In the genomic region with DNA sequence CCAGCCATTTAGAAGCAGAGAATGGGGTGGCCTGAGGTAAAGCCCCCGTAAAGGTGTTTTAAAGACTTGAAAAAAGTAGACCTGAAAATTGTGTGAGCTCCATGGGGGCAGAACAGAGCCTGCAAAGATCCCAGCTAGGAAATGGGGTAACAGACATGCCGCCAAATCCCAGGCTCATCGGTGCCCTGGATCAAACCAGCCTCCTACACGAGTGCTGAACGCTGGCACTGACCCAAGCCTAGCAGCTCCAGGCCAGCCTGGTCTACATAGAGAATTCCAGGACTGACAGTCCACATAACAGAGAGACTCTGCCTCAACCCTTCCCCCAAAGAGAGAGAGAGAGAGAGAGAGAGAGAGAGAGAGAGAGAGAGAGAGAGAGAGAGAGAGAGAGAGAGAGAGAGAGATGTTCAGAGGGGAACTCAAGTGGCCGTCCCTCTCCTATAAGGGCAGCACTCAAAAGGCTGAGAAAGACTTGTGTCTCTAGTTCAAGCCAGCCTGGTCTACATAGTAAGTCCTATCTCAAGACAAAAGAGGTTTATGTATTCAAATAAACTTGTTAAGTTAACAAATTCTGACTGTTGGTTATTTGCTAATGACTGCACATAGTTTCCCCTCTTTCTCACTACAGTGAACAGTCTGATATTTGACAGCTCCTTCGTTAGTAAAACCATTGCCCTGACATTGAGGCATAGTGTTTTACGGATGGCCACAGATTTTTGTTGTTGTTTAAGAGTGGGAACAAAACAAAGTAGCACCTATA, we compare ENCODE assay signal across 9 mouse cellular contexts. TPM values are rescaled to one million over a fixed set of nuclear protein-coding genes. Genes with fewer than 3 reads are reported as not detected.
DNase-seq lines count a peak whose midpoint lies in the region; TF ChIP-seq lines count a peak whose summit lies in the region.
"Had no signal": no experiment of that assay in that cellular context is flagged by ENCODE, and none has a peak within 500 bp of the region (broad histone marks: within the 10 kb centered on the region; RNA-seq: fewer than 3 reads in every experiment).

No protein-coding gene starts in this region.

- DNase-seq in kidney, adult 11 months, result peak; percentile 7
- DNase-seq in kidney, adult 18-20 months, result no peak
- peak; percentile 17 for DNase-seq in adipocyte (ENCODE audit: low spot score)
- DNase-seq in induced T-regulatory cell, adult 2 months (ENCODE audit: low read depth), result peak; percentile 29
- DNase-seq in gastrocnemius, postnatal 10 days, result no peak
- no peak for DNase-seq in thymus, postnatal 0 days (ENCODE audit: low spot score)
- DNase-seq in adrenal gland, postnatal 25 days, result no peak
- DNase-seq: adrenal gland, adult 2 months had no signal

- peak overlapping the region; percentile 93 for H3K4me2 ChIP-seq in myocyte (ENCODE audit: low read depth)

- peaks cover 42% of the 10 kb centered on the region for H3K79me2 ChIP-seq in myocyte (ENCODE audit: control insufficient read depth, insufficient read depth)

- peak overlapping the region; percentile 67 for H3K4me3 ChIP-seq in myocyte

- no peaks in the 10 kb centered on the region for H3K36me3 ChIP-seq in myocyte (ENCODE audit: control insufficient read depth, insufficient read depth)

- H3ac ChIP-seq in myocyte (ENCODE audit: control insufficient read depth, insufficient read length), result peak overlapping the region; percentile 92

- H3K27me3 ChIP-seq in myocyte (ENCODE audit: control insufficient read depth, insufficient read depth, insufficient read length), result no peaks in the 10 kb centered on the region

- TF ChIP-seq POLR2A in myocyte (IDR thresholded peaks at IDR 0.05; ENCODE audit: insufficient read length, low read depth), result no peak

TF ChIP-seq in myocyte, 11 proteins besides CTCF, POLR2A, EP300 and RAD21:
- TF ChIP-seq MYOG (IDR thresholded peaks at IDR 0.05; ENCODE audit: control insufficient read depth in 1 of 3, insufficient read depth in 1 of 3, insufficient read length in 2 of 3, low read depth in 2 of 3) (no peak), E2F4 (IDR thresholded peaks at IDR 0.05; ENCODE audit: insufficient read depth) (no peak), TCF12 (IDR thresholded peaks at IDR 0.05; ENCODE audit: insufficient read depth, poor library complexity, severe bottlenecking) (no peak), CEBPB (IDR thresholded peaks at IDR 0.05; ENCODE audit: insufficient read depth, poor library complexity, severe bottlenecking) (no peak), REST (IDR thresholded peaks at IDR 0.05; ENCODE audit: insufficient read depth, insufficient read length) (no peak), TCF3 (IDR thresholded peaks at IDR 0.05; ENCODE audit: insufficient read length, low read depth) (no peak), USF1 (IDR thresholded peaks at IDR 0.05; ENCODE audit: low read depth) (no peak), MYOD1 (IDR thresholded peaks at IDR 0.05; ENCODE audit: control insufficient read depth in 1 of 3, insufficient read length in 2 of 3, low read depth in 2 of 3) (no peak), SRF (IDR thresholded peaks at IDR 0.05; ENCODE audit: control insufficient read depth, insufficient read length, low read depth) (no peak), POLR2AphosphoS2 (IDR thresholded peaks at IDR 0.05; ENCODE audit: insufficient read length, low read depth) (no peak), MAX (IDR thresholded peaks at IDR 0.05; ENCODE audit: low read depth) (no peak)

RNA-seq across cellular contexts. Expression of a gene that starts 1.3 kb away (rescaled TPM):
- polyA plus RNA-seq in myocyte (2012; fragmentation: generic; extraction: Trizol), result 9.7 TPM
- total RNA-seq in gastrocnemius, postnatal 10 days (2021), result 10 to 100 TPM; 13.0 to 16.4 TPM
- polyA plus RNA-seq in thymus, postnatal 0 days (2015; fragmentation: Nextera tagmentation; extraction: Ambion mirVana), result 16.5 and 20.7 TPM in 2 replicates
- total RNA-seq in adrenal gland, postnatal 25 days (2021), result 23.7 and 27.3 TPM in 2 replicates

RNA-seq across cellular contexts. Expression of a gene that starts 5.3 kb away (rescaled TPM):
- 8.3 TPM for polyA plus RNA-seq in myocyte (2012; fragmentation: generic; extraction: Trizol)
- 10 to 100 TPM in 1 of 2 experiments, 1 to 10 TPM in 1; 9.8 to 13.8 TPM for total RNA-seq in gastrocnemius, postnatal 10 days (2021)
- 20.8 and 28.3 TPM in 2 replicates for polyA plus RNA-seq in thymus, postnatal 0 days (2015; fragmentation: Nextera tagmentation; extraction: Ambion mirVana)
- 18.3 and 22.8 TPM in 2 replicates for total RNA-seq in adrenal gland, postnatal 25 days (2021)

Comparison
In these comparisons a context has a peak if more than half of its experiments do, and no peak if none do; other contexts are left out.
1. DNase-seq: peak in kidney, adult 11 months (single experiment), adipocyte (single experiment) and induced T-regulatory cell, adult 2 months (single experiment); none in kidney, adult 18-20 months (single experiment), gastrocnemius, postnatal 10 days (single experiment), thymus, postnatal 0 days (single experiment) and adrenal gland, postnatal 25 days (single experiment).